Mouse (Mus musculus) subcutaneous adipose tissue, adult 2 months (tissue): ENCODE measurements around the gene Usp7. TPM values are rescaled to one million over a fixed set of nuclear protein-coding genes. Genes with fewer than 3 reads are reported as not detected.

Source experiments
- polyA plus RNA-seq: library from polyadenylated mRNA; depleted of rRNA; stranded (reverse); fragments of >200 nt; gene quantifications from 2 replicates; pipeline ENCODE4 v1.2.3, GENCODE M21; 2012; ENCODE audit warnings: low replicate concordance; rRNA removed

Gene Usp7
- polyA plus RNA-seq, result 23.6 and 40.0 TPM in 2 replicates

GRCm38 (mm10) chr16:8791949-8792557, at the start of gene Usp7:
Gene Usp7, minus strand, starts transcription at chr16:8792308.

GRCm38 (mm10) chr16:8829564-8830359, 37.7 kb upstream of the Usp7 start, which contains the start of gene 1810013L24Rik:
Gene 1810013L24Rik, plus strand, starts transcription at chr16:8830100.

GRCm38 (mm10) chr16:8680470-8680869, 111.6 kb downstream of the Usp7 start, which contains the start of gene Gm5767:
Gene Gm5767, plus strand, starts transcription at chr16:8680770.

GRCm38 (mm10) chr16:8671551-8672349, 120.4 kb downstream of the Usp7 start, which contains the start of gene Carhsp1:
Gene Carhsp1, minus strand, starts transcription at chr16:8672155.

Other genes with a start within 250 kb of the Usp7 start
- gene Pmm2, start 154.6 kb downstream of the Usp7 start, polyA plus RNA-seq, result 71.3 and 72.4 TPM in 2 replicates
- 16.4 and 16.7 TPM in 2 replicates for gene Tmem186, start 154.6 kb downstream of the Usp7 start, polyA plus RNA-seq
- 115 and 186 TPM in 2 replicates for gene Carhsp1, start 120.2 kb downstream of the Usp7 start, polyA plus RNA-seq
- 0.56 TPM in 1 of 2 replicates, not detected in the other for gene Gm5767, start 111.5 kb downstream of the Usp7 start, polyA plus RNA-seq
- gene 1810013L24Rik, start 37.8 kb upstream of the Usp7 start, polyA plus RNA-seq, result 23.9 and 27.3 TPM in 2 replicates